Mouse (Mus musculus) adrenal gland, adult 18-20 months (tissue): Measurements from ENCODE around the gene Cfl1. TPM values are rescaled to one million over a fixed set of nuclear protein-coding genes. Genes with fewer than 3 reads are reported as not detected.
A peak's percentile ranks its signal among the peaks of the same experiment; 100 is the strongest.
"Not testable (repeated sequence)": the region's sequence is repeated elsewhere in the genome, so short reads cannot be mapped to it uniquely, and the experiment has no call there.

Source experiments
- DNase-seq, 2 experiments: peaks; one replicate each; pipeline ENCODE4 v3.0.0; 2021 to 2022; ENCODE audit warnings: low spot score in 2 of 2
- total RNA-seq, 2 experiments: library from RNA; stranded (reverse); gene quantifications; 1 replicate in 1 of 2; 2 replicates in 1 of 2; pipeline ENCODE4 v1.2.3; 2021

Gene Cfl1
- total RNA-seq, 2 experiments from 2014 or later, result 689 to 693 TPM

- peak; percentile 99 for DNase-seq
These were observed 2.3 kb upstream of the Cfl1 start, which contains the start of gene Mus81 for GRCm38 (mm10) chr19:5487768-5488550. Gene Mus81 (minus strand): TSS chr19:5488402.

- peak; percentile 93 for DNase-seq
These were observed 1.2 kb upstream of the Cfl1 start for GRCm38 (mm10) chr19:5488878-5489571.

GRCm38 (mm10) chr19:5489721-5490120 is 534 bp upstream of the Cfl1 start:
- not testable (repeated sequence) for DNase-seq

- peak; percentile 80 to 82 for DNase-seq
These were observed 848 bp downstream of the Cfl1 start for GRCm38 (mm10) chr19:5490898-5491708.

- DNase-seq, result peak in 1 of 2 experiments; percentile 19
These were observed 2.4 kb downstream of the Cfl1 start for GRCm38 (mm10) chr19:5492641-5493040.

- peak in 1 of 2 experiments; percentile 23 for DNase-seq
These were observed 3.1 kb downstream of the Cfl1 start for GRCm38 (mm10) chr19:5493301-5493721.

- DNase-seq, result no peak
These were observed 4.1 kb downstream of the Cfl1 start for GRCm38 (mm10) chr19:5494314-5494713.

GRCm38 (mm10) chr19:5495353-5496051 is 5.2 kb downstream of the Cfl1 start:
- no peak for DNase-seq

- peak in 1 of 2 experiments; percentile 19 for DNase-seq
These were observed 5.8 kb downstream of the Cfl1 start for GRCm38 (mm10) chr19:5496052-5496370.

GRCm38 (mm10) chr19:5500330-5500875 is 10.1 kb downstream of the Cfl1 start:
- no peak for DNase-seq

- no peak for DNase-seq
These were observed 13.4 kb downstream of the Cfl1 start, which contains the start of gene 1700020D05Rik for GRCm38 (mm10) chr19:5503687-5504086. Gene 1700020D05Rik (minus strand): TSS chr19:5503787.

GRCm38 (mm10) chr19:5510031-5511026 is 20.1 kb downstream of the Cfl1 start, which contains the start of gene Snx32:
Gene Snx32 (minus strand): TSS chr19:5510538.
- DNase-seq, result peak; percentile 94 to 96

GRCm38 (mm10) chr19:5511074-5511632 is 20.9 kb downstream of the Cfl1 start:
- DNase-seq, result no peak

GRCm38 (mm10) chr19:5512091-5513004 is 22.1 kb downstream of the Cfl1 start:
- DNase-seq, result no peak

GRCm38 (mm10) chr19:5513005-5513349 is 22.7 kb downstream of the Cfl1 start:
- no peak for DNase-seq

- no peak for DNase-seq
These were observed 25.9 kb downstream of the Cfl1 start for GRCm38 (mm10) chr19:5515840-5516777.
